Mouse (Mus musculus): ENCODE results near the gene Cd72. TPM values are rescaled to one million over a fixed set of nuclear protein-coding genes. Genes with fewer than 3 reads are reported as not detected.

The Cd72 gene
- polyA plus RNA-seq, 1 experiment from 2014 or later: 3.2 TPM

DNA sequence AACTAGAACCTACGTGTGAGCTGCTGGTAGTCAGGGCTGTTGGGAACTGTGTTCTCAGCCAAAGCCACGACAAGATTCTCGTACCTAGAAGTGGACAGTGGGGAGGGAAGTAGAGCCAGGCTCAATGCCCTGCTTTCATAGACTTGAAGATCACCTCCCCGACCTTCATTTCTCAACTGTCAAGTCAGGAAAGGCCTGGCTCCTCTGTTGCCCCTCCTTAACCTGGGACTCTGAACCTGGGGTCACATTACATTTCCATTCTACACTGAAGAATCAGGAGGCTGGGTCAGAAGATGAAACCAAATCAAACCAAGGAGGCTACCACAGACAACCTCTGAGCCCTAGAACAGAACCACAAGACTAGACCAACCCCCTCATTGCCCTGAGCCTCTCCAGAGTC lies 43.5 kb upstream of the Cd72 start:
- Histone ChIP-seq H3K4me3 (ENCODE audit: low read depth, low read length) (peak overlapping the region; percentile 52), H3K4me1 (replicated peaks; ENCODE audit: control insufficient read depth, insufficient read depth, low read length) (peaks cover 3% of the 10 kb centered on the region; the same call in 1 of the 2 replicates), H3K36me3 (ENCODE audit: control insufficient read depth, insufficient read depth) (peaks cover 6% of the 10 kb centered on the region; the same call in 1 of the 2 replicates), H3K27ac (ENCODE audit: low read depth, low read length) (no peak overlapping the region), H3K27me3 (replicated peaks; ENCODE audit: control insufficient read depth, insufficient read depth, low read length) (no peaks in the 10 kb centered on the region), H3K9ac (ENCODE audit: low read depth, low read length) (0 out of 2 replicates have a peak overlapping the region, but pooled peaks have one; percentile 17), H3K9me3 (ENCODE audit: control insufficient read depth) (no peaks in the 10 kb centered on the region), H3K4me2 (replicated peaks; ENCODE audit: low read depth) (peak overlapping the region; percentile 84)
- 62% methylated on average over 4 of the region's 4 CpGs for WGBS
- no peak for ATAC-seq
- TF ChIP-seq CTCF (IDR thresholded peaks at IDR 0.05; ENCODE audit: low read depth): no peak

DNA sequence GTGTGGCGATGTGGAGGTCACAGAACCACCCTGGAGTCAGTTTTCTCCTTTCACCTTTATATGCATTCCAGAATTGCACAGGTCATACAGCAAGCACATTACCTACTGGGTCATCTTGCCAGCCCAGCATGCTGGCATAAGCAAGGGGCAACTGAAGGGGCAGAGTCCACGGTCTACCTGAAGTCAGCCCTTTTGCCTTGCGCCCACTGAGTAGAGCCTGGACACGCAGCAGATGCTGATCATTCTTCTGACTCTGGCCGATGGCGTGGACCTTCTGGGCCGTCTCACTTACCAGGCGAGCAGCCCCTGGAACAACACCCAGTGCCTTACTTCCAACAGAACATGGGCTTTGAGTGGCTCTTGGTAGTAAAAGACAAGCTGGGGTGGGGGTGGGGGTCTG lies 43.0 kb upstream of the Cd72 start:
- H3K27me3 ChIP-seq (replicated peaks; ENCODE audit: control insufficient read depth, insufficient read depth, low read length): no peaks in the 10 kb centered on the region
- ATAC-seq: no peak
- no peak overlapping the region for H3K9ac ChIP-seq (ENCODE audit: low read depth, low read length)
- H3K36me3 ChIP-seq (ENCODE audit: control insufficient read depth, insufficient read depth): peaks cover 6% of the 10 kb centered on the region; the same call in 1 of the 2 replicates
- no peak overlapping the region for H3K27ac ChIP-seq (ENCODE audit: low read depth, low read length)
- no peak overlapping the region for H3K4me3 ChIP-seq (ENCODE audit: low read depth, low read length)
- TF ChIP-seq CTCF (IDR thresholded peaks at IDR 0.05; ENCODE audit: low read depth): no peak
- H3K4me2 ChIP-seq (replicated peaks; ENCODE audit: low read depth): no peak overlapping the region
- peaks cover 3% of the 10 kb centered on the region; the same call in 1 of the 2 replicates for H3K4me1 ChIP-seq (replicated peaks; ENCODE audit: control insufficient read depth, insufficient read depth, low read length)
- WGBS: 92% methylated on average over 8 of the region's 8 CpGs
- no peaks in the 10 kb centered on the region for H3K9me3 ChIP-seq (ENCODE audit: control insufficient read depth)

DNA sequence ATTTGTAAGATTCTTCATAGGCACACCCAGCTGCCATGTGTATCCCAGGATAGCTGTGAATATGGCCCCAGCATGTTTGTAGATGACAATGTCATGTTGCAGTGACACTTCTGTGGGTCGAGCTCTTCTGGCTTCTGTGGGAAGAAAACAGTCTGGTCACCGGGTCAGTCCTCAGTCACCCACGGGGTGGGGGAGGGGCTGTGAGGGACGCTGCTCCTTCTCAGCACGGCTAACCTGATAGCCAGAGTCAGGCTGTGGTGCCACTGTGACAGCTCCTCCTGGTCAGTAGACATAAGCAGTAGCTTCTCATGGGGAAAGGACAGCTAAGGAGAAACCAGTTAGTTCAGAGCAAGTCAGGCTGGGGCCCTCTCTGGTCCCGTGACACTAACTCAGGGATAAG lies 42.2 kb upstream of the Cd72 start:
- Histone ChIP-seq H3K4me3 (ENCODE audit: low read depth, low read length) (no peak overlapping the region), H3K27me3 (replicated peaks; ENCODE audit: control insufficient read depth, insufficient read depth, low read length) (no peaks in the 10 kb centered on the region), H3K4me2 (replicated peaks; ENCODE audit: low read depth) (no peak overlapping the region), H3K27ac (ENCODE audit: low read depth, low read length) (no peak overlapping the region), H3K4me1 (replicated peaks; ENCODE audit: control insufficient read depth, insufficient read depth, low read length) (peaks cover 3% of the 10 kb centered on the region; the same call in 1 of the 2 replicates), H3K9me3 (ENCODE audit: control insufficient read depth) (no peaks in the 10 kb centered on the region), H3K9ac (ENCODE audit: low read depth, low read length) (no peak overlapping the region), H3K36me3 (ENCODE audit: control insufficient read depth, insufficient read depth) (peaks cover 6% of the 10 kb centered on the region; the same call in 1 of the 2 replicates)
- TF ChIP-seq CTCF (IDR thresholded peaks at IDR 0.05; ENCODE audit: low read depth): no peak
- ATAC-seq: no peak
- WGBS: 68% methylated on average over 6 of the region's 6 CpGs

DNA sequence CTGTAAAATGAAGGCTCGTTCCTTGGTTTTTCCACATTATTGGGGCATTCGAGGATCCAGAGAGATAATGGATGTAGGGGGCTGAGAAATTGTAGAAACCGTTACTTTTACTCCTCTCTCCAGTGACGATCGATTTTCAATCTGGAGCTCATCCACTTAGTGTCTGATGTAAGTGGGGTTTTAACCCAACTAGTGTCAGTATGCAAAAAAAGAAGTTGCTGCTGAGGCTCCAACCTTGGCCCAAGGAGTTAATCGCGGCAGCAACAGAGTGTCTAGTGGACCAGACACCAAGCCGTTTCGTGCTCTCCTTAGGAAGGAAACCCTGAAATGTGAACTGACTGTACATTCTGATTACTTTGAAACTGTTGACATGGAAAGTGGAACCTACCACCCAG lies 39.4 kb upstream of the Cd72 start:
- Histone ChIP-seq H3K9me3 (ENCODE audit: control insufficient read depth) (no peaks in the 10 kb centered on the region), H3K4me3 (ENCODE audit: low read depth, low read length) (peak overlapping the region; percentile 70), H3K4me1 (replicated peaks; ENCODE audit: control insufficient read depth, insufficient read depth, low read length) (peaks cover 3% of the 10 kb centered on the region; the same call in 1 of the 2 replicates), H3K4me2 (replicated peaks; ENCODE audit: low read depth) (peak overlapping the region; percentile 82), H3K9ac (ENCODE audit: low read depth, low read length) (peak overlapping the region; percentile 65), H3K27me3 (replicated peaks; ENCODE audit: control insufficient read depth, insufficient read depth, low read length) (no peaks in the 10 kb centered on the region), H3K36me3 (ENCODE audit: control insufficient read depth, insufficient read depth) (peaks cover 6% of the 10 kb centered on the region; the same call in 1 of the 2 replicates), H3K27ac (ENCODE audit: low read depth, low read length) (peak overlapping the region; percentile 71)
- TF ChIP-seq CTCF (IDR thresholded peaks at IDR 0.05; ENCODE audit: low read depth): no peak
- WGBS: 1% methylated on average over 9 of the region's 9 CpGs
- ATAC-seq: no peak

DNA sequence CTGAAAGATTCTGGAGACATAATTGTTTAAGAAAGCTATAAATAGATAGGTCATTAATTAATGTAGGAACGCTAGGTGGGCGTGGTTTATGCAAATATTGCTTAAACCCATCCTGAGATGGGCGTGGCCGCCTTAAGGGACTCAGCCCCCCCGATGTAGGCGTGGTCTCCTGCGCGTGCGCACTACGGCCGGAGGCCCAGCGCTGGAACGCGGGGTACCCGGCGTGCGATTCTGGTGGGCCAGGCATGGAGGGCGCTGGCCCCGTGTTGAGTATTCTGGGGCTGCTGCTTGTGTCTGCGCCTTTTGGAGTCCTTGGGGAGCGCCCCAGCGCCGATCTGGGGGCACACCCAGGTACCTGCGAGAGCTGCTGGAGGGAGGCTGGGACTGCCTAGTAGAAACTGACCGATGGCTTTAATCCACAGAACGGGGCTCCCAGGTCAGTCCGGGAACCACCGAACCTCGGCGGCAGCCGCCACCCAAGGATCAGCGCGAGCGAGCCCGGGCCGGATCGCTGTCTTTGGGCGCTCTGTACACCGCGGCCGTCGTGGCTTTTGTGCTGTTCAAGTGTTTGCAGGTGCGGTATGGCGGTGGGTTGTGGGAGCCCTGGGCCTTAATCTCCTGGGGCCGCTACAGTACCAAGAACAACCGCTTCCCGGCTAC lies 38.9 kb upstream of the Cd72 start:
- H3K9me3 ChIP-seq (ENCODE audit: control insufficient read depth): no peaks in the 10 kb centered on the region
- peak; percentile 84 for ATAC-seq
- H3K36me3 ChIP-seq (ENCODE audit: control insufficient read depth, insufficient read depth): peaks cover 6% of the 10 kb centered on the region; the same call in 1 of the 2 replicates
- H3K4me3 ChIP-seq (ENCODE audit: low read depth, low read length): peak overlapping the region; percentile 70
- H3K27ac ChIP-seq (ENCODE audit: low read depth, low read length): peak overlapping the region; percentile 72
- peak overlapping the region; percentile 65 for H3K9ac ChIP-seq (ENCODE audit: low read depth, low read length)
- peak overlapping the region; percentile 82 for H3K4me2 ChIP-seq (replicated peaks; ENCODE audit: low read depth)
- H3K27me3 ChIP-seq (replicated peaks; ENCODE audit: control insufficient read depth, insufficient read depth, low read length): no peaks in the 10 kb centered on the region
- TF ChIP-seq CTCF (IDR thresholded peaks at IDR 0.05; ENCODE audit: low read depth): peak; percentile 45; the same call in 1 of the 2 replicates
- peaks cover 3% of the 10 kb centered on the region; the same call in 1 of the 2 replicates for H3K4me1 ChIP-seq (replicated peaks; ENCODE audit: control insufficient read depth, insufficient read depth, low read length)
- WGBS: under 1% methylated on average over 47 of the region's 47 CpGs

DNA sequence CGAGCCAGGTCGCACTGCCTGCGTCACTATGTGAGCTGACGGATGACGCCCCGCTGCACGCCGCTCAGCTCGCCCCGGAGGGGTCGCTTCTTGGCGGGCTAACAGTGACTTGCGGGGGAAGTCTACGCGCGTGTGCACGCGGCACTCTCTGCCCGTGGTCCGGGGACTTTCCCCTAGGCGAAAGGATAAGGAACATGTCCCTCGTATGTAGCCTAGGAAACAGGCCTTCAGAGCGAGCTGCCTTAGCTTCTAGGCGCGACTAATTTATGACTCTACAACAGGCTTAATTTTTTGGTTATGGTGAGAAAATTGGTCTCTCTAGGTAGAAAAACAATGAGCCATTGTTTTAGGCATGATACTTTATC lies 38.4 kb upstream of the Cd72 start, which contains the start of gene Ccdc107:
TSS of gene Ccdc107 (plus strand) at position 80 of the 365 bp plus-strand sequence.
- Histone ChIP-seq H3K9ac (ENCODE audit: low read depth, low read length) (peak within 1 kb of the TSS; percentile 65), H3K4me2 (replicated peaks; ENCODE audit: low read depth) (peak within 1 kb of the TSS; percentile 82), H3K4me3 (ENCODE audit: low read depth, low read length) (peak within 1 kb of the TSS; percentile 70), H3K27ac (ENCODE audit: low read depth, low read length) (peak within 1 kb of the TSS; percentile 72), H3K36me3 (ENCODE audit: control insufficient read depth, insufficient read depth) (peaks cover 5% of the 10 kb centered on the region; the same call in 1 of the 2 replicates), H3K4me1 (replicated peaks; ENCODE audit: control insufficient read depth, insufficient read depth, low read length) (peaks cover 3% of the 10 kb centered on the region; the same call in 1 of the 2 replicates), H3K9me3 (ENCODE audit: control insufficient read depth) (no peaks in the 10 kb centered on the region), H3K27me3 (replicated peaks; ENCODE audit: control insufficient read depth, insufficient read depth, low read length) (no peaks in the 10 kb centered on the region)
- no peak for TF ChIP-seq CTCF (IDR thresholded peaks at IDR 0.05; ENCODE audit: low read depth)
- under 1% methylated on average over 25 of the region's 25 CpGs for WGBS
- peak; percentile 94 for ATAC-seq

Measured in intestine, postnatal 0 days (tissue).